ENCODE assay signal across 10 mouse cellular contexts in genomic region chrX:49306659-49307058, GRCm38 (mm10). TPM values are rescaled to one million over a fixed set of nuclear protein-coding genes. Genes with fewer than 3 reads are reported as not detected.
DNase-seq lines count a peak whose midpoint lies in the region; ATAC-seq and TF ChIP-seq lines count a peak whose summit lies in the region.
"Had no signal": no experiment of that assay in that cellular context is flagged by ENCODE, and none has a peak within 500 bp of the region (broad histone marks: within the 10 kb centered on the region; RNA-seq: fewer than 3 reads in every experiment).

No protein-coding gene starts in this region.

- no peak overlapping the region for H3K9ac ChIP-seq in kidney, embryonic 16.5 days (replicated peaks; ENCODE audit: low read length)
- H3K9ac ChIP-seq in MEL (ENCODE audit: control insufficient read depth, low read depth, low read length, poor library complexity, severe bottlenecking): no peak overlapping the region
- no peak overlapping the region for H3K9ac ChIP-seq in intestine, embryonic 15.5 days
- H3K9ac ChIP-seq: embryonic facial prominence, embryonic 15.5 days; limb, embryonic 15.5 days had no signal

- no peak for TF ChIP-seq EP300 in MEL (IDR thresholded peaks at IDR 0.05; ENCODE audit: low read depth in 1 of 2, low read length in 2 of 2)

- H3K4me2 ChIP-seq in kidney, embryonic 16.5 days (replicated peaks; ENCODE audit: low read depth, low read length): no peak overlapping the region
- H3K4me2 ChIP-seq in intestine, embryonic 15.5 days (replicated peaks): no peak overlapping the region
- H3K4me2 ChIP-seq: embryonic facial prominence, embryonic 15.5 days; limb, embryonic 15.5 days had no signal

- H3K9me3 ChIP-seq in kidney, embryonic 16.5 days (ENCODE audit: low read length): no peaks in the 10 kb centered on the region
- H3K9me3 ChIP-seq in MEL (replicated peaks; ENCODE audit: insufficient read depth, low read length): no peaks in the 10 kb centered on the region
- H3K9me3 ChIP-seq in intestine, embryonic 15.5 days: no peaks in the 10 kb centered on the region
- H3K9me3 ChIP-seq: embryonic facial prominence, embryonic 15.5 days; limb, embryonic 15.5 days had no signal

- H3K4me1 ChIP-seq in kidney, adult 2 months (ENCODE audit: control insufficient read depth, insufficient read depth, low read length): no peaks in the 10 kb centered on the region
- no peaks in the 10 kb centered on the region for H3K4me1 ChIP-seq in kidney, embryonic 16.5 days (ENCODE audit: insufficient read depth, low read length)
- H3K4me1 ChIP-seq in MEL (ENCODE audit: control insufficient read depth in 1 of 2, insufficient read depth in 2 of 2, low read length in 2 of 2): no peaks in the 10 kb centered on the region
- H3K4me1 ChIP-seq in intestine, embryonic 15.5 days (replicated peaks): no peaks in the 10 kb centered on the region
- H3K4me1 ChIP-seq: embryonic facial prominence, embryonic 15.5 days; limb, embryonic 15.5 days had no signal

- H3K27ac ChIP-seq in kidney, adult 2 months (ENCODE audit: insufficient read depth, low read depth, low read length): no peak overlapping the region
- H3K27ac ChIP-seq in kidney, embryonic 16.5 days (ENCODE audit: low read length): no peak overlapping the region
- no peak overlapping the region for H3K27ac ChIP-seq in MEL (ENCODE audit: control insufficient read depth, low read depth, low read length)
- H3K27ac ChIP-seq in intestine, embryonic 15.5 days: no peak overlapping the region
- H3K27ac ChIP-seq: embryonic facial prominence, embryonic 15.5 days; limb, embryonic 15.5 days had no signal

- H3K4me3 ChIP-seq in kidney, adult 2 months (ENCODE audit: insufficient read depth, low read depth, low read length): no peak overlapping the region
- no peak overlapping the region for H3K4me3 ChIP-seq in kidney, embryonic 16.5 days (ENCODE audit: low read length)
- no peak overlapping the region for H3K4me3 ChIP-seq in MEL (ENCODE audit: control insufficient read depth in 1 of 2, insufficient read depth in 1 of 2, low read depth in 2 of 2, low read length in 2 of 2)
- H3K4me3 ChIP-seq in intestine, embryonic 15.5 days (replicated peaks): no peak overlapping the region
- H3K4me3 ChIP-seq: embryonic facial prominence, embryonic 15.5 days; limb, embryonic 15.5 days had no signal

- no peaks in the 10 kb centered on the region for H3K79me2 ChIP-seq in MEL (ENCODE audit: control insufficient read depth, insufficient read depth, low read length, poor library complexity)

- peak; percentile 30; the same call in 1 of the 2 replicates for TF ChIP-seq CTCF in kidney, adult 2 months (conservative IDR thresholded peaks at IDR 0.05; ENCODE audit: insufficient read depth, insufficient read length, low read depth, low read length)
- peak; percentile 28 to 71 (median 51); a peak in 5 of 6 replicates for TF ChIP-seq CTCF in MEL (IDR thresholded peaks at IDR 0.05 in 2 of 3, conservative IDR thresholded peaks at IDR 0.05 in 1 of 3; ENCODE audit: control insufficient read depth in 1 of 3, insufficient read depth in 1 of 3, low read depth in 2 of 3, low read length in 3 of 3, poor library complexity in 1 of 3, severe bottlenecking in 1 of 3)

- no peaks in the 10 kb centered on the region for H3K27me3 ChIP-seq in kidney, adult 2 months (replicated peaks; ENCODE audit: control insufficient read depth, insufficient read depth, low read length)
- no peaks in the 10 kb centered on the region for H3K27me3 ChIP-seq in kidney, embryonic 16.5 days (ENCODE audit: insufficient read depth, low read length)
- no peaks in the 10 kb centered on the region for H3K27me3 ChIP-seq in MEL (ENCODE audit: control insufficient read depth in 1 of 2, insufficient read depth in 2 of 2, low read length in 2 of 2)
- no peaks in the 10 kb centered on the region for H3K27me3 ChIP-seq in intestine, embryonic 15.5 days (replicated peaks)
- H3K27me3 ChIP-seq: embryonic facial prominence, embryonic 15.5 days; limb, embryonic 15.5 days had no signal

- no peak for ATAC-seq in kidney, embryonic 16.5 days (ENCODE audit: low FRiP score, low TSS enrichment)
- no peak for ATAC-seq in intestine, embryonic 15.5 days

- WGBS in kidney, adult 2 months: 5% methylated on average over 5 of the region's 5 CpGs
- 18% methylated on average over 5 of the region's 5 CpGs for WGBS in kidney, embryonic 16.5 days
- 13% methylated on average over 5 of the region's 5 CpGs for WGBS in intestine, embryonic 15.5 days

- H3K36me3 ChIP-seq in kidney, adult 2 months (ENCODE audit: control insufficient read depth, insufficient read depth, low read length): no peaks in the 10 kb centered on the region
- H3K36me3 ChIP-seq in kidney, embryonic 16.5 days (ENCODE audit: insufficient read depth, low read length): no peaks in the 10 kb centered on the region
- no peaks in the 10 kb centered on the region for H3K36me3 ChIP-seq in MEL (ENCODE audit: control insufficient read depth in 1 of 2, insufficient read depth in 2 of 2, low read length in 2 of 2)
- H3K36me3 ChIP-seq in intestine, embryonic 15.5 days: no peaks in the 10 kb centered on the region
- H3K36me3 ChIP-seq: embryonic facial prominence, embryonic 15.5 days; limb, embryonic 15.5 days had no signal

- peak; percentile 4 for DNase-seq in kidney, adult 2 months
- peak; percentile 73 for DNase-seq in CD4-positive, CD25-positive, alpha-beta regulatory T cell, adult 2 months (ENCODE audit: low read depth, low spot score)
- peak; percentile 44 for DNase-seq in MEL (ENCODE audit: low read depth, low spot score)
- DNase-seq in induced T-regulatory cell, adult 2 months (ENCODE audit: low read depth): peak; percentile 71
- DNase-seq in testis, postnatal 10 days (ENCODE audit: low spot score): no peak
- DNase-seq in spleen, postnatal 4 days (ENCODE audit: low spot score in 2 of 2): no peak

- no peak for TF ChIP-seq POLR2A in kidney, adult 2 months (IDR thresholded peaks at IDR 0.05; ENCODE audit: low read depth, low read length)
- TF ChIP-seq POLR2A in MEL (IDR thresholded peaks at IDR 0.05; ENCODE audit: control insufficient read depth in 1 of 2, insufficient read depth in 1 of 2, low read depth in 1 of 2, low read length in 2 of 2, poor library complexity in 1 of 2): no peak

- peak; percentile 80 for TF ChIP-seq RAD21 in MEL (IDR thresholded peaks at IDR 0.05; ENCODE audit: low read depth, low read length)

TF ChIP-seq in MEL, 35 proteins besides CTCF, POLR2A, EP300 and RAD21:
- TF ChIP-seq ZC3H11A (IDR thresholded peaks at IDR 0.05; ENCODE audit: low read depth, low read length): peak; percentile 75
- no peak for TF ChIP-seq NELFE (IDR thresholded peaks at IDR 0.05; ENCODE audit: low read depth, low read length)
- peak; percentile 63 for TF ChIP-seq ZNF384 (IDR thresholded peaks at IDR 0.05; ENCODE audit: low read depth, low read length)
- peak; percentile 82 for TF ChIP-seq SMC3 (IDR thresholded peaks at IDR 0.05; ENCODE audit: low read depth, low read length)

RNA-seq across cellular contexts. Expression of gene Enox2, which starts 18.6 kb away (rescaled TPM):
- polyA plus RNA-seq in kidney, adult 2 months (2012; rRNA removed): 8.8 and 10.3 TPM in 2 replicates
- 7.2 and 8.1 TPM in 2 replicates for polyA plus RNA-seq in kidney, embryonic 16.5 days (2015; fragmentation: Nextera tagmentation; extraction: Ambion mirVana)
- total RNA-seq in MEL (2012; rRNA removed): 8.2 and 8.6 TPM in 2 replicates
- 10 to 100 TPM in 1 of 2 experiments, not detected in 1; 11.0 TPM for polyA plus RNA-seq in MEL (2012; ENCODE audit: insufficient read depth in 1 of 2, insufficient read length in 2 of 2, low read depth in 1 of 2, low replicate concordance in 2 of 2, missing spikeins in 1 of 2)
- 7.3 and 8.6 TPM in 2 replicates for polyA plus RNA-seq in intestine, embryonic 15.5 days (2015; fragmentation: Nextera tagmentation; extraction: Ambion mirVana)

Comparison
In these comparisons a context has a peak if more than half of its experiments do, and no peak if none do; other contexts are left out.
1. DNase-seq: peak in kidney, adult 2 months (single experiment), CD4-positive, CD25-positive, alpha-beta regulatory T cell, adult 2 months (single experiment), MEL (single experiment) and induced T-regulatory cell, adult 2 months (single experiment); none in testis, postnatal 10 days (single experiment) and spleen, postnatal 4 days (0 of 2).